Mouse (Mus musculus) ES-E14 (cell line): ENCODE measurements around the gene Hivep3. TPM values are rescaled to one million over a fixed set of nuclear protein-coding genes. Genes with fewer than 3 reads are reported as not detected.

Source experiments
- DNase-seq: peaks from one replicate; pipeline ENCODE4 v3.0.0-alpha.2; 2013; ENCODE audit warnings: low read depth, low spot score
- H3K27ac ChIP-seq: 2 replicates; pipeline ENCODE4 v1.5.1; 2012; ENCODE audit warnings: low read depth, mild to moderate bottlenecking, low read length, moderate library complexity, mixed read lengths; ENCODE audit not compliant: poor library complexity, insufficient read depth, severe bottlenecking
- H3K36me3 ChIP-seq: 2 replicates; pipeline ENCODE4 v1.6.1; 2012; ENCODE audit warnings: mild to moderate bottlenecking, low read length, moderate library complexity, mixed read lengths; ENCODE audit not compliant: control insufficient read depth, poor library complexity, insufficient read depth, severe bottlenecking
- H3K4me1 ChIP-seq, 2 experiments: fragments of 150-350 bp in 1 of 2; sonication (generic) in 1 of 2; 2 replicates each; pipeline ENCODE4 v1.6.1; 2012; ENCODE audit warnings: low read length in 2 of 2, mild to moderate bottlenecking in 1 of 2, mixed read lengths in 1 of 2; ENCODE audit not compliant: control insufficient read depth in 2 of 2, insufficient read depth in 2 of 2, poor library complexity in 1 of 2
- H3K4me3 ChIP-seq, 2 experiments: fragments of 150-350 bp in 1 of 2; sonication (generic) in 1 of 2; 2 replicates each; pipeline ENCODE4 v1.5.1; 2012; ENCODE audit warnings: low read length in 2 of 2, low read depth in 1 of 2, mild to moderate bottlenecking in 1 of 2, mixed read lengths in 1 of 2; ENCODE audit not compliant: insufficient read depth in 1 of 2, poor library complexity in 1 of 2, severe bottlenecking in 1 of 2
- H3K9ac ChIP-seq: 2 replicates; pipeline ENCODE4 v1.6.1; 2012; ENCODE audit warnings: low read depth, mild to moderate bottlenecking, low read length, mixed read lengths; ENCODE audit not compliant: poor library complexity, insufficient read depth, severe bottlenecking
- H3K9me3 ChIP-seq: fragments of 150-350 bp; sonication (generic); 2 replicates; pipeline ENCODE4 v1.6.1; 2012; ENCODE audit warnings: low read depth, mild to moderate bottlenecking, low read length; ENCODE audit not compliant: control insufficient read depth, insufficient read depth
- CHD2 ChIP-seq: IDR thresholded peaks from 2 replicates; pipeline ENCODE4 v1.6.1; 2014; ENCODE audit warnings: mild to moderate bottlenecking, low read depth, low read length, inconsistent platforms
- HCFC1 ChIP-seq: IDR thresholded peaks from 2 replicates; pipeline ENCODE4 v1.6.1; 2012; ENCODE audit warnings: low read length, inconsistent platforms, borderline replicate concordance; ENCODE audit not compliant: insufficient read depth
- MAFK ChIP-seq: IDR thresholded peaks from 2 replicates; pipeline ENCODE4 v1.6.1; 2014; ENCODE audit warnings: mild to moderate bottlenecking, low read depth, low read length, inconsistent platforms; ENCODE audit not compliant: insufficient read depth
- ZC3H11A ChIP-seq: IDR thresholded peaks from 2 replicates; pipeline ENCODE4 v1.6.1; 2012; ENCODE audit warnings: low read depth, mild to moderate bottlenecking, inconsistent platforms, low read length, borderline replicate concordance
- ZNF384 ChIP-seq: IDR thresholded peaks from 2 replicates; pipeline ENCODE4 v1.6.1; 2012; ENCODE audit warnings: low read depth, low read length, inconsistent platforms
- in situ Hi-C, 2 experiments: fragments of 600-800 bp; cut with MboI; formaldehyde crosslinking; loops; one replicate each; pipeline ENCODE4 v1.15.1; 2025; ENCODE audit warnings: low sequenced_read_pairs in 2 of 2, inconsistent platforms in 1 of 2; ENCODE audit not compliant: unreplicated experiment in 2 of 2
- total RNA-seq: library from RNA; depleted of rRNA; stranded (reverse); fragments of 300-350 nt; gene quantifications from 2 replicates; pipeline ENCODE4 v1.2.3, GENCODE M21; 2012

The Hivep3 gene
- total RNA-seq, 1 experiment = 1.4 TPM

DNA sequence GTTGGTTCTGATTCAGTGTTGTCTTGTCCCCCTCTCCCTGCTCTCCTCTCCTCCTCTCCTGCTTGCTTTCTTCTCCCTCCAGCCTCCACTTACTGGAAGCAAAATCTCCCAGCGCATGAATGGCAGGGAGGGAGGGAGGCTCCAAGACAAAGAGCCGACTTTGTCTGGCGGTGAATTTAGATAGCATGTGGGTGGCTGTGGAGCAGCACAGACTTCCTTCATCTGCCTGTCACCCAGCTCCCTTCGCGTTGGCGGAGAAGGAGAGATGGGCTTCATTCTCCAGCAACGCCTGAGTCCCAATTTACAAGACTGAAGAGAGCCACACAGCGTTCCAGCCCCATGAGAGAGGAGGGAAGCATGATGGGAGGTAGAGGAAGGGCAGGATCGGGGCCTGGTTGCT, 236.6 kb downstream of the Hivep3 start:
- in situ Hi-C loops = no loop called here
- H3K9ac ChIP-seq = no peak overlapping the region

DNA sequence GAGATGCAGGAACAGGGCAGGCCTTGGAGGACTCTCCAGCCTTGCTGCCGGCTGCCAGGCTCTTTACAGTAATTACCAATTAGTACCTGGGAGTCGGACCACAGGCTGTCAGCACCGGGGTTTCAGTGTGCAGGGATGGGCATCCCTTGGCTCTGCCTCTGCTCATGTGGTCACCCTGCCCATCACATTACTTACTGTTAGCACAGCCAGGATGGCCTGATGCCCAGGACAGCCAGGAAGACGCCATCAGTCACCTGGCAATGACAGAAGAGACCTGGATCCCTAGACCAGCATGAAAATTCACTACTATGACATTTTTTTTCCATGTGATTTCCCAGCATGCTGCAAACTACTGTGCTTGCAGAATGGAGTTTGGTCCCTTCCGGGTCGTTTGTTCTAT, 238.8 kb downstream of the Hivep3 start:
- DNase-seq = no peak
- H3K9me3 ChIP-seq = no peaks in the 10 kb centered on the region
- H3K27ac ChIP-seq = no peak overlapping the region
- TF ChIP-seq ZC3H11A (no peak), ZNF384 (no peak), CHD2 (no peak), MAFK (no peak), HCFC1 (no peak)
- H3K9ac ChIP-seq = no peak overlapping the region
- H3K4me3 ChIP-seq = no peak overlapping the region
- H3K36me3 ChIP-seq = no peaks in the 10 kb centered on the region
- in situ Hi-C loops = no loop called here
- H3K4me1 ChIP-seq = peaks cover 0 to 2% of the 10 kb centered on the region in 2 experiments; a peak in 1 of 4 replicates

More for the DNA sequence above, 236.6 kb downstream of the Hivep3 start:
- TF ChIP-seq HCFC1 = no peak
- no peak for TF ChIP-seq ZNF384
- TF ChIP-seq MAFK = no peak
- TF ChIP-seq ZC3H11A = no peak
- no peak for TF ChIP-seq CHD2
- H3K36me3 ChIP-seq = no peaks in the 10 kb centered on the region
- no peak overlapping the region for H3K4me3 ChIP-seq
- H3K9me3 ChIP-seq = no peaks in the 10 kb centered on the region
- H3K27ac ChIP-seq = no peak overlapping the region
- H3K4me1 ChIP-seq = no peaks in the 10 kb centered on the region
- DNase-seq = no peak

DNA sequence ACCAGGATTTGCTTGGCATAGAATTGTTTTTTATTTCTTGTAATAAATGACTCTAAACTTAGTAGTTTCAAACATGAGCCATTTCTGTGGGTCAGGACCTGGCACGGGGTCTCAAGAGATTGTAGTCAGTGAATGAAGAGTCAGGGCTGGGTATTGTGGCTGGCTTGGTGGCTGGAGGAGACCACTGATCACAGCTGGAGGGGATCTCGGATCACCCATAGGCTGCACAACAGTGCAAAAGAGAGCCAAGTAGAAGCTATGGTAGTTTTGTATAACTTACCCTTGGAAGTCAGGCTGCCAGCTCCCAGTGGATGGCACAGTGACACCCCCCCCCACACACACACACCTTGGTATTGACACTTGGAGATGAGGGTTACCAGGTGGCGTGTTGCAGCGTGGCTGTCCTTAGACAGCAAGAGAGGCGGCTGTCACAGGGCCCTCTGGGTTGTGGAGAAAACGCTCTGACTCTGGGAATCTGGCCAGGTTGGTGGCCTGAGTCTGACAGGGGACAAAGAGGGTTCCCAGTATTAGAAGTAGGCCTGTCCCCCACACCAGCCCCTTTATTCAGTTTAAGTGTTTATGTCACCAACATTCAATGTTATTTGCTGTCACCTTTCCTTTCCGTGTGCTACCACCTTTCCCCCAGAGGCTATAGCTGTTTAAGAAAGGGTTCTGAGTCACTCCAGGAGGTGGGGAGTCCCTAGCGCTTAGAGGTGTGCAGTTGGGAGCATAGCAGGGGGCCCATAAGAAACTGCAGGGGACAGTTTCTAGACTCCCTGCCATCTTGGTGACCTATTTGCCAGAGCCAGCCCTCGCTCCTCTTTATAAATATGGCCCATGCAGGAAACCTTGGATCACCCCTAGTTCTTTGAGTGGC, 240.4 kb downstream of the Hivep3 start:
- H3K4me3 ChIP-seq = no peak overlapping the region
- no peaks in the 10 kb centered on the region for H3K9me3 ChIP-seq
- no peak overlapping the region for H3K27ac ChIP-seq
- no peaks in the 10 kb centered on the region for H3K36me3 ChIP-seq
- H3K4me1 ChIP-seq = peaks cover 0 to 2% of the 10 kb centered on the region in 2 experiments; a peak in 1 of 4 replicates
- H3K9ac ChIP-seq = no peak overlapping the region
- in situ Hi-C loops = no loop called here
- no peak for DNase-seq
- TF ChIP-seq HCFC1 (no peak), ZNF384 (no peak), ZC3H11A (no peak), CHD2 (no peak), MAFK (no peak)

DNA sequence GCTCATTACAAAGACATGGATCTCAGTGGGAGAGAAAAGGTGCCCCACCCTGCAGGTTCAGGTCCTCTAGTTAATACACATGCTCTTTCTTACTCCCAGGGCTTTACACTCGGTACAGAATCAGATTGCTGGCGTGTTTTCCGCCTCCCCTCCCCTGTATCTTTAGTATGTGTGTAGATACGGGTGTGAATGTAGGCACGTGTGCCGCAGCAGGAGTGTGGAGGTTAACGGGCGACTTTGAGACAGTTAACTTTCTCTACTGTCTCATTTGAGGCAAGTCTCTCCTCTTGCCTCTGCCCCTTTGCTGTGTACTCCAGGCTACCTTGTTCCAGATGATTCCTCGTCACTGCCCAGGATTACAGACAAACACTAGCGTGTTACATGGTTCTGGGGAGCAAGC, 241.7 kb downstream of the Hivep3 start:
- no peak overlapping the region for H3K27ac ChIP-seq
- no peak for DNase-seq
- no peak overlapping the region for H3K9ac ChIP-seq
- H3K4me3 ChIP-seq = no peak overlapping the region
- H3K9me3 ChIP-seq = no peaks in the 10 kb centered on the region
- no peak for TF ChIP-seq CHD2
- TF ChIP-seq ZNF384 = no peak
- TF ChIP-seq ZC3H11A = no peak
- no peak for TF ChIP-seq MAFK
- TF ChIP-seq HCFC1 = no peak
- peaks cover 0 to 2% of the 10 kb centered on the region in 2 experiments; a peak in 1 of 4 replicates for H3K4me1 ChIP-seq
- in situ Hi-C loops = no loop called here
- H3K36me3 ChIP-seq = no peaks in the 10 kb centered on the region
